Mouse (Mus musculus): ENCODE measurements around the gene Atp4a. TPM values are rescaled to one million over a fixed set of nuclear protein-coding genes. Genes with fewer than 3 reads are reported as not detected.
"Not testable (repeated sequence)": the region's sequence is repeated elsewhere in the genome, so short reads cannot be mapped to it uniquely, and the experiment has no call there.

The Atp4a gene
- polyA plus RNA-seq, 1 experiment from 2014 or later = 1.5 TPM

- no peak for ATAC-seq (replicated peaks; ENCODE audit: low FRiP score)
- Histone ChIP-seq H3K27me3 (peaks cover 5% of the 10 kb centered on the region; the same call in 1 of the 2 replicates), H3K4me2 (no peak overlapping the region), H3K9ac (no peak overlapping the region), H3K4me1 (no peaks in the 10 kb centered on the region), H3K36me3 (no peaks in the 10 kb centered on the region), H3K4me3 (replicated peaks) (no peak overlapping the region), H3K27ac (no peak overlapping the region), H3K9me3 (replicated peaks) (no peaks in the 10 kb centered on the region)
- 71% methylated on average over 8 of the region's 8 CpGs for WGBS
Observed at GRCm38 (mm10) chr7:30706214-30706882, 5.7 kb upstream of the Atp4a start.

GRCm38 (mm10) chr7:30707441-30707840 lies 4.6 kb upstream of the Atp4a start:
- no peak overlapping the region for H3K4me3 ChIP-seq (replicated peaks)
- H3K9ac ChIP-seq = no peak overlapping the region
- no peak overlapping the region for H3K27ac ChIP-seq
- H3K36me3 ChIP-seq = no peaks in the 10 kb centered on the region
- no peak for ATAC-seq (replicated peaks; ENCODE audit: low FRiP score)
- WGBS = 92% methylated on average over 1 of the region's 1 CpGs
- H3K9me3 ChIP-seq (replicated peaks) = no peaks in the 10 kb centered on the region
- no peak overlapping the region for H3K4me2 ChIP-seq
- peaks cover 12% of the 10 kb centered on the region; the same call in 1 of the 2 replicates for H3K27me3 ChIP-seq
- H3K4me1 ChIP-seq = no peaks in the 10 kb centered on the region

DNA sequence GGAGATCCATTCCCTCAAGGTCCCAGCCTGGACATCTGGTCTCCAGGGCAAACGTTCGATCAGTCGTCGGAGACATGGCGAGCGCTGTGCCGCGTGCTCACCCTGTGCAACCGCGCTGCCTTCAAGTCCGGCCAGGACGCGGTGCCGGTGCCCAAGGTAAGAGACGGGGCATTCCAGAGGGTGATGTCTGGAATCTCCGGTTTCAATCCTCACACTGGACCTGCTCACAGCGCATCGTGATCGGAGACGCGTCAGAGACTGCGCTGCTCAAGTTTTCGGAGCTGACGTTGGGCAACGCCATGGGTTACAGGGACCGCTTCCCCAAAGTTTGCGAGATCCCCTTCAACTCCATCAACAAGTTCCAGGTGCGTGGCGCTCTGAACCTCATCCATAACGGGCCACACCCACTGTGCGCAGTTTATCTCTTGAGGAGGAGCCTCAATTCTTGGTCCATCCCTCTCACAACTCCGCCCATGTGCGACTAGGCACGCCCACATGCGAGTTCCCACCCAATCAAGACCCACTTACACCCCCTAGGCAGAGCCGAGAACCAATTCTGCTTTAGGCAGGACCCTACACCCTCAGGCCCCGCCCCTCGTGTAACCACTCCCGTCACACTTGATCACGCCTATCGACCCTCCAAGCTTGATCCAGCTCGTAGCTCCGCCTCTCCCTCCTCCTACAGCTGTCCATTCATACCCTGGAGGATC lies 5.2 kb downstream of the Atp4a start:
- Histone ChIP-seq H3K36me3 (no peaks in the 10 kb centered on the region), H3K4me3 (replicated peaks) (peak overlapping the region; percentile 45), H3K27ac (no peak overlapping the region), H3K9ac (peak overlapping the region; percentile 3; the same call in 1 of the 2 replicates), H3K4me1 (peaks cover 14% of the 10 kb centered on the region), H3K27me3 (peaks cover 35% of the 10 kb centered on the region), H3K9me3 (replicated peaks) (no peaks in the 10 kb centered on the region), H3K4me2 (peak overlapping the region; percentile 77)
- WGBS = 2% methylated on average over 43 of the region's 43 CpGs
- ATAC-seq (replicated peaks; ENCODE audit: low FRiP score) = peak; percentile 96

DNA sequence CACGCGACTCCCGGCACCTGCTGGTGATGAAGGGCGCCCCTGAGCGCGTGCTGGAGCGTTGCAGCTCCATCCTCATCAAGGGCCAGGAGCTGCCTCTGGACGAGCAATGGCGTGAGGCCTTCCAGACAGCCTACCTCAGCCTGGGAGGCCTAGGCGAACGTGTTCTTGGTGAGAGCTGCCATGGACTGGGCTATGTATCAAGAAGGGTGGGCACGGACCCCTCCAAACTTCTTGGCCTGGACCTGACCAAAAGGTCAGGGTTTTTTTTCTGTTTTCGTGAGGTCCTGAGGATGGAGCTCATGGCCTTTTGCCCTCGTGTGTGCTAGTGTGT lies 5.7 kb downstream of the Atp4a start:
- H3K4me1 ChIP-seq = peaks cover 14% of the 10 kb centered on the region
- H3K4me2 ChIP-seq = peak overlapping the region; percentile 77
- no peaks in the 10 kb centered on the region for H3K36me3 ChIP-seq
- no peaks in the 10 kb centered on the region for H3K9me3 ChIP-seq (replicated peaks)
- peaks cover 35% of the 10 kb centered on the region for H3K27me3 ChIP-seq
- H3K4me3 ChIP-seq (replicated peaks) = peak overlapping the region; percentile 45
- no peak for ATAC-seq (replicated peaks; ENCODE audit: low FRiP score)
- H3K9ac ChIP-seq = no peak overlapping the region; the same call in 1 of the 2 replicates
- WGBS = 11% methylated on average over 14 of the region's 14 CpGs
- no peak overlapping the region for H3K27ac ChIP-seq

DNA sequence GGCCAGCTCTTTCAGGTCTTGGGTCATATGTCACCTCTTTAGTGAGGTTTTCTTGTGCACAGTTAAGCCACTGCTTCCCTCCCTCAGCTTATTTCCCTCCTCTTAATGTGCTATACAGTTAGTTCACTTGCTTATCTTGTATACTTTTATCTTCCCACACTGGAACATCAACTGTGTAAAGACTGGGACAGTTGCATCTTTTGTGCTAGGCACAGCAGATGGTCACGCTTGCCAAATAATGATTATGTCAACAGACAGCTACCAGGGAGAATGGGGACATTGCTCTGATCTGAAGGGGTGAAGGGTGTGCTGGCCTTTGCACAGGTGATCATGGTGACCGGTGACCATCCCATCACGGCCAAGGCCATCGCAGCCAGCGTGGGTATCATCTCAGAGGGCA lies 7.7 kb downstream of the Atp4a start:
- WGBS = 92% methylated on average over 5 of the region's 5 CpGs
- no peak overlapping the region for H3K4me2 ChIP-seq
- no peak overlapping the region for H3K9ac ChIP-seq
- H3K27me3 ChIP-seq = peaks cover 35% of the 10 kb centered on the region
- H3K27ac ChIP-seq = no peak overlapping the region
- peaks cover 14% of the 10 kb centered on the region for H3K4me1 ChIP-seq
- no peak for ATAC-seq (replicated peaks; ENCODE audit: low FRiP score)
- no peaks in the 10 kb centered on the region for H3K36me3 ChIP-seq
- H3K4me3 ChIP-seq (replicated peaks) = no peak overlapping the region
- no peaks in the 10 kb centered on the region for H3K9me3 ChIP-seq (replicated peaks)

DNA sequence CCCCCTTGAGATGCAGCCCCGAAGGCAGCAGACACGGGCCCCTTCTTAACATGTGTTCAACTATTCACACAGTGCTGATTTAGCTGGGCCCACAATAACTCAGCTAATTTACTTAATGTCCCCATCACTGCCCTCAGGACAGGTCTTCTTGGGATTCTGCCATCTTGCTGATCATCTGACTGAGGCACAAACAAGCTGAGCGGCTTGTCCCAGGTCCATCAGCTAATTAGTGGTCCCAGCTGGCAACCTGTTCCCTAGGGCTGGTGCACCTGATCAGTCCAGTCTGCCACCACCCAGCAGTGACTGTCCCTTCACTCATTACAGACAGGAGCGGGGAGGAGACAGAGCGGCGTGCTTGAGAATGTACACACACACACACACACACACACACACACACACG lies 9.3 kb downstream of the Atp4a start:
- no peak for ATAC-seq (replicated peaks; ENCODE audit: low FRiP score)

DNA sequence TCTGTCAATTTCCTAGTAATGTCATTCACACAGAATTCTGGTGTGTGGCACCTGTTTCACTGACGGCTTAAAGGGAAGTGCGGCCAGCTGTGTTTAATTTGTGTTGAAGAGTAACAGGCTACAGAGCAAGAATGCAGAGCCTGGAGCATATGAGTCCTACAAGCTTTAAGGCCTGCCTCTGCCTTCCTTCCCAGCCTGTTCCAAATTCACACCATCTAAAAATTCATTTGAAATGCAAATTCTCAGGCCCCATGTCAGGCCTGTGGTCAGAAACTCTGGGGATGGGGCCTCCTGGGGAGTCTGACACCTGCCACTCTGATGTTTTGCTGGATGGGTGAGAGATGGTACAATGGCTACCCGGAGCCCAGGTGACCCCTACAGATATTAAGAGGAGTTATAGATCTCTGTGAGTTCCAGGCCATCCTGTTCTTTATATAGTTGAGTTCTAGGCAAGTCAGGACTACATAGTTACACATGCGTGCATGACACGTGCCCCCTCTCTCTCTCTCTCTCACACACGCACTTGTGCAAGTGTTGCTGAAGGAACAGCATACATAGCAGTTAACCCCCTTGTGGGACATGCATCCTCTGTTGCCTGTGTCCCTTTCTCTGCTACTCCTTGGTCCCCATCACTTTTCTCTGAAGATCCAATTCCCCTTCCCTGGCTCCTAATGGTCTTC lies 11.4 kb downstream of the Atp4a start:
- Histone ChIP-seq H3K4me2 (no peak overlapping the region), H3K4me3 (replicated peaks) (no peak overlapping the region), H3K27me3 (0 out of 2 replicates have a peak, but pooled peaks cover 3% of the 10 kb centered on the region), H3K9me3 (replicated peaks) (no peaks in the 10 kb centered on the region), H3K9ac (no peak overlapping the region), H3K4me1 (peaks cover 8% of the 10 kb centered on the region), H3K27ac (no peak overlapping the region), H3K36me3 (peaks cover 21% of the 10 kb centered on the region)
- ATAC-seq (replicated peaks; ENCODE audit: low FRiP score) = no peak
- WGBS = 71% methylated on average over 6 of the region's 6 CpGs

More for the DNA sequence above, 9.3 kb downstream of the Atp4a start:
- H3K36me3 ChIP-seq = peaks cover 7% of the 10 kb centered on the region; the same call in 1 of the 2 replicates
- no peak overlapping the region for H3K9ac ChIP-seq
- no peak overlapping the region for H3K4me2 ChIP-seq
- H3K27ac ChIP-seq = no peak overlapping the region
- WGBS = 80% methylated on average over 7 of the region's 7 CpGs
- H3K9me3 ChIP-seq (replicated peaks) = no peaks in the 10 kb centered on the region
- H3K27me3 ChIP-seq = peaks cover 23% of the 10 kb centered on the region
- H3K4me3 ChIP-seq (replicated peaks) = no peak overlapping the region
- H3K4me1 ChIP-seq = peaks cover 14% of the 10 kb centered on the region

DNA sequence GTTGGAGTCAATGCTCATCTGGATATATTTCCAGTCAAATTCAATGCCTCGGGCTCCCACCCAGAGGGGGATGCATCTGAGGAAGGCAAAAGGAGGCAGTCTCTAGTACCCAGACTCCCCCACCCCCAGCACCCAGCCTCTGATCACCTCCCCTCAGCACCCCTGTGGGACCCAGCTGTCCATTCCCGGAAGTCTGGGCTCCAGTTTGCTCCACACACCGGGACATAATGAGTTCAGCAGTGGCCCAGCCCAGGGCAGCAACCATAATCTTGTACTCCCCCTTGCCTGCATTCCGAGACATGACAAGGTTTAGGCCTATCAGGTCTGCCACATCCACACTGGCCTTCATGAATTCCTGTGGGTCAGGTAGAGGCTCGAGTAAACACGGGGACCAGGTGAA lies 16.2 kb downstream of the Atp4a start:
- 77% methylated on average over 6 of the region's 6 CpGs for WGBS
- ATAC-seq (replicated peaks; ENCODE audit: low FRiP score) = no peak
- no peaks in the 10 kb centered on the region for H3K9me3 ChIP-seq (replicated peaks)
- peak overlapping the region; percentile 65 for H3K4me2 ChIP-seq
- peaks cover 37% of the 10 kb centered on the region for H3K36me3 ChIP-seq
- H3K9ac ChIP-seq = peak overlapping the region; percentile 61
- H3K4me1 ChIP-seq = peaks cover 21% of the 10 kb centered on the region
- H3K27me3 ChIP-seq = no peaks in the 10 kb centered on the region
- peak overlapping the region; percentile 87 for H3K4me3 ChIP-seq (replicated peaks)
- H3K27ac ChIP-seq = no peak overlapping the region

DNA sequence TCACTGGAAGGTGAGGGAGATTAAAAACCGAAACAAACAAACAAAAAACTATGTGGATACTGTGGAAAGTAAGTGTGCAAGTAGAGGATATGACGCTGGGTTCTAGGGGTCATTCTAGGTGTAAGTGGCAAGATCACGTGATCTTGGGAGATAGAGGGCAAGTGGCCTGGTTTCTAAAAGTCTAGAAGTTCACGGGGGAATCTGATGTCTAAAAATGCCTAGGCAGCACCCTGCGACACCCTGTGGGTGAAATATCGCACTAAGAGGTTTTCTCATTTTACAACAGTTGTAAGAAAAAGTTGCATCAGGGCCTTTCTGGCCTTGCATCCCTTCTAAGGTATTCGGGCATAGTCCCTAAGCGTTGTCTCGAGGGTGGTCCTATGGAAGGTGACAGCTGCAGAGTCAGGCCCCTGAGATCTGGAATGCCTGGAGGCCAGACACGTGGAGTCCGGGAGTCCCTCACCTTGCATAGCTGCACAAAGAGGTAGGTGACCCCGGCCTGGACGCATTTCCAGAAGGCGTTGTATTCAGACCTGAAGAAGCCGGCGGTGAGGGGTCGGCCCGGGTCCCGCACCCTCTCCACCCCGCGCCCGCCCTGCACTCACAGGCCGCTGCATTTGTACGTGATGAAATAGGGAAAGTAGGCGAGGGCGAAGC lies 16.9 kb downstream of the Atp4a start:
- H3K27ac ChIP-seq = peak overlapping the region; percentile 91

GRCm38 (mm10) chr7:30729396-30730063 lies 17.5 kb downstream of the Atp4a start, which contains the start of gene Tmem147:
Gene Tmem147, minus strand, starts transcription at chr7:30729540.
- Histone ChIP-seq H3K27me3 (no peaks in the 10 kb centered on the region), H3K4me3 (replicated peaks) (peak within 1 kb of the TSS; percentile 87), H3K27ac (peak within 1 kb of the TSS; percentile 91), H3K9me3 (replicated peaks) (no peaks in the 10 kb centered on the region), H3K36me3 (peaks cover 46% of the 10 kb centered on the region), H3K4me2 (peak within 1 kb of the TSS; percentile 65), H3K4me1 (peaks cover 21% of the 10 kb centered on the region), H3K9ac (peak within 1 kb of the TSS; percentile 61)
- WGBS = under 1% methylated on average over 60 of the region's 60 CpGs
- peak; percentile 98 for ATAC-seq (replicated peaks; ENCODE audit: low FRiP score)

More for the DNA sequence above, 16.9 kb downstream of the Atp4a start:
- 6% methylated on average over 26 of the region's 26 CpGs for WGBS
- Histone ChIP-seq H3K9me3 (replicated peaks) (no peaks in the 10 kb centered on the region), H3K27me3 (no peaks in the 10 kb centered on the region), H3K4me3 (replicated peaks) (peak overlapping the region; percentile 87), H3K4me1 (peaks cover 21% of the 10 kb centered on the region), H3K36me3 (peaks cover 40% of the 10 kb centered on the region), H3K4me2 (peak overlapping the region; percentile 65), H3K9ac (peak overlapping the region; percentile 61)
- peak; percentile 54 for ATAC-seq (replicated peaks; ENCODE audit: low FRiP score)

GRCm38 (mm10) chr7:30730064-30730722 lies 18.2 kb downstream of the Atp4a start:
- not testable (repeated sequence) for H3K9me3 ChIP-seq (replicated peaks); ATAC-seq (replicated peaks; ENCODE audit: low FRiP score); H3K27me3 ChIP-seq
- H3K36me3 ChIP-seq = peaks cover 49% of the 10 kb centered on the region
- 21% methylated on average over 16 of the region's 22 CpGs for WGBS
- H3K9ac ChIP-seq = peak overlapping the region; percentile 61
- H3K4me1 ChIP-seq = peaks cover 21% of the 10 kb centered on the region
- peak overlapping the region; percentile 87 for H3K4me3 ChIP-seq (replicated peaks)
- peak overlapping the region; percentile 65 for H3K4me2 ChIP-seq
- H3K27ac ChIP-seq = peak overlapping the region; percentile 91
